Mouse (Mus musculus) adrenal gland, adult 18-20 months (tissue): ENCODE measurements around the gene Acp2. TPM values are rescaled to one million over a fixed set of nuclear protein-coding genes. Genes with fewer than 3 reads are reported as not detected.

Experiments
- DNase-seq, 2 experiments: peaks; one replicate each; pipeline ENCODE4 v3.0.0; 2021 to 2022; ENCODE audit warnings: low spot score in 2 of 2
- long read RNA-seq, 2 experiments: library from polyadenylated mRNA; stranded (forward); transcript quantifications; one replicate each; pipeline ENCODE4 v2.0.0; 2021
- total RNA-seq, 2 experiments: library from RNA; stranded (reverse); gene quantifications; 1 replicate in 1 of 2; 2 replicates in 1 of 2; pipeline ENCODE4 v1.2.3; 2021

Gene Acp2
- total RNA-seq: 10 to 100 TPM; 38.5 to 43.7 TPM
- long read RNA-seq, experiment 1, full-length matches to known transcripts: 7 of 16 reads
- long read RNA-seq, experiment 1, partial matches to known transcripts: 2 of 16 reads
- long read RNA-seq, experiment 1, other reads (novel, unspliced or antisense): 7 of 16 reads
- long read RNA-seq, experiment 2, full-length matches to known transcripts: 4 of 22 reads
- long read RNA-seq, experiment 2, partial matches to known transcripts: 5 of 22 reads
- long read RNA-seq, experiment 2, other reads (novel, unspliced or antisense): 13 of 22 reads

DNA sequence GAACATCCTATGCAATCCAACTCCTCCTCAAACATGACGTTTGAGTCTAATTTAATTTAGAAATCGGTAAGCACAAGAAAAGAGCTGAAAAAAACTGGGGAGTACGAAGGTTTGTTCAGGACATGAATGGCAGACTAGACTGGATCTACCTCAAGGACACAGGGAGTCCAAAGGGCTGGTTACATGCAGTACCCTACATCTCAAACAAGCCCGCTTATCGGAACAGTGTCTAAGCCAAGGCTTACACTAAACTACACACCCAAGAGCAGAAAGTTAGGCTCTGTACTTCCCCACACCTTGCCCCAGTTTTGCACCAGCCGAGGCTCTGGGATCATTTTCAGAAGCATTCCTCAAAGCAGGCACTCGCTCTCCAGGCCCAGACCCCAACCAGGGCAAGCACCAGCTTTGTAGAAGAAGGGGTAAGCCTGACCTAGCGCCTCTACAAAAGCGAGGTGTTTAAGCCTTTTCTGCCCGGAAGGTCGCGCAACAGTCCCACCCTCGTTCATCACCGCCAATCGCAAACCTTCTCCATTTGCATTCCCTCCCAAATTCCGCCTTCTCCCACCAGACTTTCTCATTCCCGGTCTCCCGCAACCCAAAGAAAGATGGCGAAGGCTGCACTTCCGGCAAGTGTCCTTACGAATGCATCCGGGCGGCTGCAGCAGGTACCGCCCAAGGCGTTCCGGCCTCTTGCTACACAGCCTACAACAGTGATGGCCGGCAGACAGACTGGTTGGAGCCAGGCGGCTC, at the start of gene Acp2, which contains the start of gene Nr1h3:
Gene Acp2, plus strand, starts transcription at position 664 of the 750 bp plus-strand sequence.
Gene Nr1h3, minus strand, starts transcription at position 613 of the 750 bp plus-strand sequence.
- peak; percentile 93 for DNase-seq

DNA sequence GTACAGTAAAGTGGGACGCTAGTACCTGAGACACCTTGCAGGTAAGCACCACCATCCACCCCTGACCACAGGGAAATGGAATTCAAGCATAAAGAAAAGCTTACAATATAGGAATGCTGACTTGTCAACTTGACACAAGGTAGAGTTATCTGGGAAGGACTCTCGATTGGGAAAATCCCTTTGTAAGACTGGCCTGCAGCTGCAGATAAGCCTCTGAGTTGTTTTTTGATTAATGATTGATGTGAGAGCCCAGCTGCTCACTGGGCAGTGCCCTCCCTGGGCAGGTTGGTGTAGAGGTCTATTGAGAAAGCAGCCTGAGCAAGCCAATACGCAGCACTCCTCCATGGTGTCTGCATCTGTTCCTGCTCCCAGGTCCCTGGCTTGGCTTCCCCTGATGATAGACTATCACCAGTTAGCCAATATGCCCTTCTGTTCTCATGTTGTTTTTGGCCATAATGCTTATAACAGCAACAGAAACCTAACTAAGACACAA, 49.8 kb upstream of the Acp2 start:
- DNase-seq: no peak

DNA sequence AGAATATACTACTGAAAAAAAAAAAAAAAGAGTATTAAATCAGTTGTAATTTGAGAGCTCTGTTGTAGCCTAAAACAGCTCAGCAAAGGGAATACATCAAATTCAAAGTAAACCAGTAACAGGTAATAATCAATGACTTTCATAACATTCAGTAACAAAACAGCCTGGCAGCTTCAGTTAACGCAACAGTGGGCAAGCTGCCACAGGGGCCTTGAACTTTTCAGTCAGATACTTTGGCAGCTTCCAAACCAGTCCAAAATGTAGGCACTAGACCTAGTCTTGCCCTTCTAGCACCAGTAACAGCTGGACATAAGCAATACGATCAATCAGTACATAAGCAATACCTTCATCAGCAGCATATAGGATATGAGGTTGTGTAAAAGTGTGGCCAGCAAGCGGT, 48.6 kb upstream of the Acp2 start:
- peak in 1 of 2 experiments; percentile 48 for DNase-seq

DNA sequence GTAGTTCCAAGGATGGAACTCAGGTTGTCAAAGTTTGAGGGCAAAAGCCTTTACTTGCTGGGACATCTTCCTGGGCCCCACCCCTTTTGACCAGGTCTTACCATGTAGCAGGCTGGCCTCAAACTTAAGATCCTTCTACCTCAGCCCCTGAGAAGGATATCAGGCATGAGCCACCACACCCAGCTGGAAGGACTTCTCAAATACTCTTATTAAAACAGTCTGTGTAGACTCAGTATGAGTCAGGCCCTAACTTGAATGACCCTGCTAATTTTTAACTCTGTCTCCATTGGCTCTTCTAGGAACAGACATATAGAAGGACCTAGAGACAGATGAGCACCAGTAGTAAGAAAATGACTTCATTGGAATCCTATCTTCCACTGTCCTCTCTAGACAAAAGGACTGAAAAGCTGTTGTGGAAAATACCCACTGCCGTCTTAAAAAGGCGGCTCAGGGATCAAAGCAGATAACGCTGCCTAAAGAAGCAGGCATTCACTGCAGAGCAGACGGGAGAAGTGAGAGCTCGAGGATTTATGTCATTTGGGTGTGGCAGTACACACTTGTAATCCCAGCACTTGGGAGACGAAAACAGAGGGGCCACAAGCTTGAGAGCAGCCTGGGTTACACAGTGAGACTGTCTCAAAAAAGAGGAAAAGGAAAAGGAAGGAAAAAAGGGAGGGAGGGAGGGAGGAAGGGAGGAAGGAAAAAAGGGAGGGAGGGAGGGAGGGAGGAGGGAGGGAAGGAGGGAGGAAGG, 45.5 kb upstream of the Acp2 start:
- no peak for DNase-seq

DNA sequence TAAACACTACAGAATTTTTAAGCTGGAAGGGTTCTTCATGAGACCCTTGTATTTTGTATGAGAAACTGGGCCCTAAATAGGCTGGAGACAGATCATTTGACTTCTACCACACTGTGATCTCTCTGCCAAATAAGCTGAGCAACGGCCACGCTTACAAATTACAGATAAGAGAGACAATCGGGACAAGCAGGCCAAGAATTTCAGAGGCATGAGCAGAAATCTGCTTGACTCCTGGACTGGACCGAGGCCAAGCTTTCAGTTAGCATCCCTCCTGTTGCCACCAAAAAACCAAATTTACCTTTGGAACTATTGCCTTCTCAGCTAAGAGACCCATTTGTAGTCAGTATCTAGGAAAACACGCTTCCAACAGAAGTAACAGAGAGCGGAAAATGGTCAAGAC, 42.1 kb upstream of the Acp2 start:
- DNase-seq: no peak

DNA sequence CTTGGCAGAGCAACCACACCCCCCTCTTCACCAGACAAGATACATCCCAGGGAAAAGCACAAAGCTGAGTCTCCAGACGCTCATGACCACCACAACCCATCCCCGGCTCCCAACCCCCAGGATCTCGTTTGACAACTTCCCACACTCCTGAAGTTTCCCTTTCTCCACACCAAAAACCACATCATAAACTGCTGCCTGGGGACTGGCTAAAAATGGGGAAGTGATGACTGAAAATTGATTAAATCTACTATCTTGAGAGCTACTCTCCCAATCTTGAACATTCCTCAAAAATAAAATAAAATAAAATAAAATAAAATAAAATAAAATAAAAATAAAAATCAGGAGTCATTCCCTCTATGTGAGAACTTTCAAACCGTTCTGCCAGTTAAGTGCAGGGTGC, 39.7 kb upstream of the Acp2 start:
- no peak for DNase-seq

DNA sequence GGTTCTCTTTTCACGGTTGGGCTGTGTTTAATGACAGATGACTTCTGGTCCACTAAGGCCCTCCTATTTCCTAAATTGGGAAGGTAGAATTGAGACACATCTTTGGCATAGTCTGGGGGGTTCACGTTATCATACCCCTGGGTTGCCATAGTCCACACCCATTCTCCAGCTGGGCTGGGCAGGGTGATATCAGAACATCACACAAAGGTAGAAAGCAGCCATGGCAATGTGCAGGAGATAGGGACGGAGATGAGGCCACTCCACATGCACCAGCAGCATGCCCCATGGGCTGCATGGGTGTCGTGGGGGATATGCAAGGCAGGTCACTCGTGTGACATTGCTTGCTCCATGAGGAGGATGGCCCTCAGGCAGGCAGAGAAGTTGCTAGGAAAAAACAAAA, 39.2 kb upstream of the Acp2 start:
- DNase-seq: no peak

DNA sequence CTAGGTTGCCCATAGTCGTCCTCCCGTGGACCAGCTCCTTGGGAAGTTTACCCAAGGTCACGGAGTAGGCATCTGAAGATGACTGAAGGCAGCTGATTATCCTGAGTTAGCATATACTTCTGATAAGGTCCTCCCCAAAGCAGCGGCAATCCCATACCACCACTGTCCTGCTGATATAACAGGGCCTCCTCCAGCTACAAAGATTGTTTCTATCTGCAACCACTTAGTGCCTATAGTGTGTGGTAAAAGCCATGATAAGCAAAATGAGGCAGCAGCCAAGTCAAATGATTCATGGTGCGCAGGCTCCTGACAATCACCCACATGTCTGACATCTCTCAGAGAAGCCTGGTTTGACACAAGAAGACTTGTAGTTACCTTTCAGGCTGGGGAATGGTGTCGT, 37.7 kb upstream of the Acp2 start:
- DNase-seq: no peak

DNA sequence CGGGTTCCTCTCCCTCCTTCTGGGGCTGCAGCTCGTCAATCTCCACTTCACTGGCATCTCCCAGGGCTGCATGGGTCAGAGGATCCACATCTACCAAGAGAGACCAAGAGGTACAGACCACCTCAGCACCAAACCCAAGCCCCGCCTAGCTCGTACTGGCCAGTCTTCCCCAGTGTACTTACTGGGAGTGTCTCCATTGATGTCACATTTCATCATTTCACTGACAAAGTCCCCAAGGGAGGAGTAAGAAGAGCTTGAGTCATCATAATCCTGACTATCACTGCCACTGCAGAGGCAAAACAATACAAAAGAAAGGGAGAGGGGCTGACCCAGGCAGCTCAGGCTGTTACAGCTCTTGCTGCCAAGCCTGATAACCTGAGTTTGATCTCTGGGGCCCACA, 35.1 kb upstream of the Acp2 start:
- no peak for DNase-seq

DNA sequence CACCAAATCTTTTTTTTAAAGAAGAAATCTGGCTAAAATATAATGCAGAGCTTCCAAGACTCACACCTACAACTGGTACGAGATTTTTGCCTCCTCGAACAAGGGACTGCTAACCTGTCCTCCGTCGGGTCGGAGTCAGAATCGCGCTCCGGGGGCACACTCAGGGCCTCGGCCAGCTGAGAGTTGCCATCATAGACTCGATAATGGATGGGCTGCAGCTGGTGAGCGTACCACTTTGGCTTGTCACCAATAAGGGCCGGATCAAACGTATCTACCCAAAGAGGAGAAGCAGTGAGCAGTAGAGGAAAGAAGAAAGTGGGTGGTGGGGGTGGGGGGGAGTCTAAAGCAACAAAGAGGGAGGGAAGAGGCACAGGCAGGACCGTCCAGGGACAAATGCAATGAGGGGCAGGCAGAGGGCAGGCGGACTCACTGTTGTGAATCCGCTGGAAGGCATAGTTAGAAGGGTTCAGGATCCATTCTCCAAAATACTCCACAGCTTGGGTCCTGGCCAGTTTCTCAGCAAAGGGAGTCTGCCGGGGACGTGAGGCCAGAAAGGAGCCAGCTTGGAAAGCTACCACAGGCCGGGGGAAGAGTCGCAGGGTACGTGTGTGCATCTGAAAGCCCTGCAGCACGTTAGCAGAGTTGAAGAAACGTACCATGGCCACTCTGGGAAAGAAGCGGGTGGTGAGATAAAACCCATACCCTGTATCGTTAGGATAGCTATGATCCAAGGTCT, 32.9 kb upstream of the Acp2 start:
- no peak for DNase-seq

DNA sequence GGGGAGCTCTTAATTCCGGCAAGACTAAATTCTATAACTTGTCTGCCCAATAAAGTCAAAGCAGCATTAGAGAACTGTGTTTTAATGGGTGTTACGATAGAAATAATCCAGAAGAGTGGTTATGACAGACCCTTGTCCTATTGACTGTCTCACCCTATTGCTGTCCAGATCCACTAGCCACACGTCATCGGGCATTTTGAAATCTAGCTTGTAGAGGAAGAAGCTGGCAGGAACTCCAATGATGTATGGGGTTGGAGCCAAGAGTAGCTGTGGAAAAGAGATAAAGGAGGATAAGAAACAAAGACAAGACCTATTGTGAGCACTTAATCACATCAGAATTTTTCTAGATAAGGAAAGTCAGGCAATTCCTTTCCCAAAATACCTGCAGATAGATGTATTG, 27.2 kb upstream of the Acp2 start:
- DNase-seq: no peak

DNA sequence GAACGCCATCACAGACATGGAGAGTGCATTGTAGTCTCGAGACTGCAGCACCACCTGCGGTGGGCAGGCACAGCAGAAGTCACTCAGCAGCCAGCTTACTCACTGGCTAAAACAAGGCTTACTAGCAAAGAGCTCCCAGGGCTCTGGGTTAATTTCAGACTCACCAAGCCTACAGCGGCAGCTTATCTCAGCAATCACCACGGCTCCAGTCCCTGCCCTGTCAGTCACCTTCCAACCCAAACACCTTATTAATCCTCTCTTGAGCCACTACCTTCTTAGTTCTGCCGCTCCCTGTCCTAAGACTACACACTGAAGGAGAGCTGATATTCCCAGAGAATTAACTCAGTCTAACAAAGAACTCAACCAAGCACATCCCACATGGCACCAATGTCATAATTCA, 26.5 kb upstream of the Acp2 start:
- no peak for DNase-seq

DNA sequence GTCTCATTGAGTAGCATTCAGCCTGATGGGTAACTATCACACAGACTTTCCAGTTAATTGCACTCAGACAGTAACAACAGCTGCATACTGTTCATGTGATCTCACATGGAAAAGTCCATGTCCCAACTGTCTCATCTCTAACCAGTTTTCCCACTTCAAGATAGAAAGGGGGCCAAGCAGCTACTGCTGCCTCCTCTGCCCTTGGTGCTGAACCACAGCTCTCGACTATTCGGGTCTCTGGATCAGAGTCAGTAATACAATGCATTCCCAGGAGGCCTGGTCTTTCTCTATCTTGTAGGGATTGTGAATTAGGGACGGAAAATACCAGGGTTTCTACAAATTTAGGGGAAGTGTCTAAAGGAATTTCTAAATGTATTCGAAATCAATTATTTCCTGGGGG, 22.9 kb upstream of the Acp2 start:
- no peak for DNase-seq

DNA sequence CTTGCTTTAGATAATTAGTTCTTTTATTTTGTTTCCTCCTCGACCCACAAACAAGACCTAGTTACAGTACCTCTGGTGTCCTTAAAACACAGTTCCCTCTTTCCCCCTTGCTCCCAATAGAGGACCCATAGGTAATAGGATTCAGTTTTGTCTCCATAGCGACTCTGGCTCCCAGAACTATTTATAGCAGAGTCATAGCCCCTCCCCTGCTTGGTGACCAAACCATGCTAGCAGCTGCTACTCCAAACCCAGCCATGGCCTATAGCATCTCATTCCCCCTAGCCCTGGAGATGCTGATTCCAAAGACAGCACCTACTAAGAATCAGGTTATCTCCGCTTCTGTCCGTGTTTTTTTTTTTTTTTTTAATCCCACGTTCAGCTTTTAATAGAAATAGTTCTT, 22.0 kb upstream of the Acp2 start:
- no peak for DNase-seq

DNA sequence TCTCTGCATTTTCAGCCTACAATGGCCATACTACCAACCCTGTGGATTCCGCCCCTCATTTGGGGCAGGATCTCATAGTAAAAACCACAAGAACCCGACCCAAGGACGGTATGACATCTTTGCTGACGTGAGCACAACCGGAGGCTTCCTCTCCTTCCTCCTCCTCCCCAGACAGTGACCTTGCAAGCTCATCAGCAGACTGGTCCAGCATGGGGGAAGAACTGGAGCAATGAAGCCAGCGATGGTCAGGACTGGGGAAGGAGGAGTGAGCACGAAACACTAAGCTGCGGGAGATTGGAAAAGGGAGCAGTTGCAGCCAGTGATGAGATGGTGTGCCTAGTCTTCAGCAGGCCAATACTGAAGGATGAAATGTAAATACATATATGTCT, 20.7 kb upstream of the Acp2 start:
- DNase-seq: no peak

DNA sequence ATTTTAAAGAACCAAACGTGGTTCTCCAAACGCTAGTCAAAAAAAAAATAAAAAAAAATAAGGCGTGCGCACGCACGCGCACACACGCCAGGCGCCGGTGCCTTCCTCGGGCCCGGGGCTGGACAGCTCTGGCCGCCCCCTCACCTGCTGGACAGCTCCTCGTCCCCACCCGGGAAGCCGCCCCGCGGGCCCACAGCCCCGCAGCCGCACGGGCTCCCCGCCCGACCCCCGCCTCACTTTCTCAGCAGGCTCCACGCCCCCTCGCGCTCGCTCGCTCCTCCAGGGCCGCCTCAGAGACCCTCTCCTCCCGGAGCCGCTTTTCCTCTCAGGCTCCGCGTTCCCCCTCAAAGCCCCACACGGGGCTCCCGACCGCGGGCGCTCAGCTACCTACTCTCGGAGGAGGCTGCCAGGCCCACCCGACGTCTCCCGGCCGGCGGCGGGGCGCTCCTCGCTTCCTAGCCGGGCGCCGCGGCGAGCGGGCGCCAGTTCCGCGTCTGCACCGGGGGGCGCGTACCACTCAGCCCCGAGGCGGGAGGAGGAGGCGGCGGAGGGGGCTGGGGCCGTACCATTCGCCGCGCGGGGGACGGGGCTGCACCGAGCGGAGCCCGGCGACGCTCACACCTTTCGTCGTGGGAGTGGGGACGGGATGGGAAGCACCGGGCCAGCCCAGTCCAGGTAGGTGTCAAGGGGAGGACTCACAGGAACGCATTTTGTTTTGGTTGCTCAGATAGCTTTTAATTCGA, 20.1 kb upstream of the Acp2 start:
- peak; percentile 57 to 68 for DNase-seq

DNA sequence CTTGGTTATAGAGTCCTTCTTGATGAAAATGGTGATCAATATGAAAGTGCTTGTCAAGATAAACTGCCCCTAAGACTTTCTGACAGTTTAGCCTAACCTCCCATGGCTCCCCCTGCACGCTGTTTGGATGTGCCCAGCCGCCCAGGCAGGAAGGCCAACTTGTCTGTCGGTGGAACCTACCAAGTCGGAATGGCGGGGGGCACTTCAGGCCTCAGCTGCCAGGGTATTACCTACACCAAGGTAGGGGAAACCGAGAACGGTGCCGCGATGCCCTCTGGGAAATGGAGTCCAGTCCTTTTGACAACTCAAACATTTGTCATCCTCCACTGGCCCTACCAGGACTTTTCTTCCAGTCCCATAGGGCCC, 19.6 kb upstream of the Acp2 start:
- peak; percentile 80 to 81 for DNase-seq

DNA sequence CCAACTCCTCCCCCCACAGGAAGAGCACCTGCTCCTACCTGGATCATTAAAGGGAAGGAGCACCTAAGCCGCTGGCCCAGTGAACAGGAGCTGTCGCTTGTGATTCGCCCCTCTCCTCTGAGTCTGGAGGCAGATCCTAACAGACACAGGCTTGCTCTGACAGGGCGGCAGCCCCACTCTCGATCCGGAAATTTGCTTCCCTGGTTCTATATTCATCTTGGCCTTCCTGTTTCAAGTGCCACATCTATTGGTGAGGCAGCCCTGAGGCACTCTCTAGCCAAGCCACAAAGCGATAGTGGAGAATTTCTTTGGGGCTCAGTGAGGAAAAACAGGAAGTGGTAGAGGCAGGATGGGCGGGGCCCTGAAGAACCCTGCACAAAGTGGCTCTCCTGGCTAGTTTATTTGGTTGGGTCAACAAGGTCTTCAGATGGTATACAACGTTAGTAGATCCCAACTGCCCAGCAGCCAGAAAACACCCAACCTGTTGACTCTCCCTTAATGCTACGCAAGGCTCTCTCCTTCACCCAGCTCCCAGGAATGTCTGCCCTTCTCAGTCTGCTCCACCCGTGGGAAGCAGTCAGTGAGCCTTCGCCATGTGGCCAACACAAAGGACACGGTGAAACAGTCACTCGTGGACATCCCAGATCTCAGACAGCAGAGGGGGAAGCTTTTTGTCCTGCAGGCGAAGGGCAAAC, 18.8 kb upstream of the Acp2 start, which contains the start of gene Madd:
Gene Madd, minus strand, starts transcription at position 127 of the 695 bp plus-strand sequence.
- no peak for DNase-seq

DNA sequence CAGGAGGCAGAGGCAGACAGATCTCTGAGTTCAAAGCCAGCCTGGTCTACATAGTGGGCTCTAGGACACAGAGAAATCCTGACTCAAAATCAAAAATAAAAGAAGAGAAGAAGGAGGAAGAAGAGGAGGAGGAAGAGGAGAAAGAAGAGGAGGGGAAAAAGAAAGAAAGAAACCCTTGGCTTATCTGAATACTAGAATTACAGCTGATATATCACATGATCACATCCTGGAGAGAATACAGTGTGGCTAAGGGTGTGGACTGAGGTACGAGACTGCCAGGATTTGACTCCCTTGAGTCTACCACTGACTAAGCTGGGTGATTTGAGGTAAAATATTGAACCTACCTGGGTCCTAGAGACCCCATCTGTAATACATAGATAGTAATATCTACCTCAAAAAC, 16.5 kb upstream of the Acp2 start:
- no peak for DNase-seq

DNA sequence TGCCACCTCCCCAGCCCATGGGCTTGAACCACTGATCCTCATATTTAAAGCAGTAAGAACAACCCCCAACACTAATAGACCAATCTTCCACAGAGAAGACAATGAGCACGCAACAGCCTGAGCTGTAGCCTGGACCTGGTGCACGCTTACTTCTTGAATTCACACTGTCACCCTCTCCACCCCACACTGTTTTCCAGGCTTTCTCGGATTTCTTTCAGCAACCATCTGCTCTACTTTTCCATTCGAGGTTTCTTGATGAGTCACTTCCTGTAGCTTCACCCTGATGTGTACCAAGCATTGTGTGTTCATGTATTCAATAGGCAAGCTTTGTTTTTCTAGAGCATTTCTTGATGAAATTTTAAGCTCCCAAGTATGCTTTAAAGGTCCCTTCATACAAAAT, 15.3 kb upstream of the Acp2 start:
- DNase-seq: no peak
